Mouse (Mus musculus) cerebellum, postnatal 10 days (tissue): ENCODE measurements around the gene Misp.

Source experiments
- DNase-seq, 2 experiments: peaks; one replicate each; pipeline ENCODE4 v3.0.0; 2021; ENCODE audit warnings: mixed read lengths in 2 of 2

Misp gene

DNA sequence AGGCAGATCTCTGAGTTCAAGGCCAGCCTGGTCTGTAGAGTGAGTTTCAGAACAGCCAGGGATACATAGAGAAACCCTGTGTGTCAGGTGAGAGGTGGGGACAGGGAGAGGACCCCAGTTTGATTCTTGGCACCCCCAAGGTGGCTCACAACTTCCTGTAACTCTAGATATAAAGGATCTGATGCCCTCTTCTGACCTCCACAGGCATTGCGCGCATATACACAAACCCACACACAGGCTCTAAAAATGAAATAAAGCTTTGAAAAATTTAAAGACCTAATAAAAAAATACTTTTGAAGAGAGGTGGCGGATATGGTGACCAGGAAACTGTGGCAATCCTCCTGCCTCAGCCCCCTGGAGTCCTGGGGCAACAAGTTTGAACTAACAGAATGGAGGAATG lies 24.9 kb upstream of the Misp start:
- no peak for DNase-seq

DNA sequence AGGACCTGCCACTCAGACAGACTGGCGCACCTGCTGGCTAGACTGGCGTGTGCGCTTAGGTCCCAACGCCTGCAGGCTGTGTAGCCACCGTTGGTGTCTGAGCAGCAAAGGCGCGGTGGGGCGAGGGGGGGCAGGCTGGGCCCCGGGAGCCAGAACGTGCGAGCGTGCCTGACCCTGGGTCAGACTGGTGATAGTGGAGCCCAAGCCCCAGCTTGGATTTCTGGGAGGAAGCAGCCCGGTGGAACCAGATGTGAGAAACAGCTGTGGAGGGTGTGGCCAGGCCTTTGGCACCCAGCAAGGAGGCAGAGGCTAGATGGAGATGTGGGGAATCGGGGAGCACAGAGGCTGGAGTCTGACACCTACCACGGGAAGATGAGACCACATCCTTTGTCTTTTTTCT lies 23.5 kb upstream of the Misp start:
- DNase-seq = peak in 1 of 2 experiments; percentile 37

- no peak for DNase-seq
These were observed 22.4 kb upstream of the Misp start for GRCm38 (mm10) chr10:79798289-79798928.

GRCm38 (mm10) chr10:79800508-79800907 lies 20.3 kb upstream of the Misp start:
- peak in 1 of 2 experiments; percentile 57 for DNase-seq

DNA sequence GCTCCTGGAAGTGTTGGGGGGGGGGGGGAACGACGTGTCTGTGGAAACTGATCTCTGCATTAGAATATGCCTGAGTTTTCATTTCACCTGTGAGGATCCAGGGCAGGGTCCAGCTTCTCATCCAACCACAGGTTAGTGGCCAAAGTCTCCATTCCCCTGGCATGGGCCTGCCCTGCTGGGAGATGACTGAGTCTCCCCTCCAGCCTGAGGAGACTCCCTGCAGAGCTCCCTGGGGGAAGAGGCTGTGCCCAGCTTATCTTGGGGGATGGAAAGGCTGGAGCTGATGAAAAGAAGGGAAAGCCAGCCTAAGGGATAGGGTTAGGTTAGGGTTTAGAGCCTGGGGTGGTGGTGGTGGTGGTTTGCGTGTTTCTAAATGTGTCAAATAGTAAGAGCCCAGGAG lies 19.0 kb upstream of the Misp start:
- DNase-seq = no peak

DNA sequence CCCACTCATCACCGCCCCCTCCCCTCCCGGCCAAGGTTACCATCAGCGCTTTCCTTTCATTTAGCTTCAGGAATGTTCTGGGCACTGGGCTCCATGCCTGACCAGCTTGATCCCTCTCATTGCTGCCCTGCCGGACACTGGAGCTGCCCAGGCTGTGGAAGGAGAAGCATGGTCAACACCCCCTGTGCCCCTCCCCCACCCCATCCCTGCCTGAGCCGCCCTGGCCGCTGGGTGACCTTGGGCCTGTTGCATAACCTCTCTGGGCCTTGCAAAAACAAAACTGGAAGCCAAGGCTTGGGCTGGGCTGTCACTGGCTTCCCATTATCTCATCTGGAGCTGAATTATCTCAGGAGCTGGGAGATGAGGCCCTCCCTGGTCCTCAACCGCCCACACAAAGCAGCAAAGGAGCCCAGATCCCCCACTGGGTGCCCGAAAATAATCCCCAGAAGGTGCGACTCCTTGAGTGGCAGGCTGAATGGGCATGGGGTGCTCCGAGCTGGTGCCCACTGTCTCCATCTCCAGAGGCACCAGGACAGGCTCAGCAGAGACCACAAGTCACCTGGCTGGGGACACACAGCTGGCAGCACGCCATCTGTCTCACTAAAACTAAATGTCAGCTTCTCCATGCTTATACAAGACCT lies 18.3 kb upstream of the Misp start:
- DNase-seq = peak in 1 of 2 experiments; percentile 44

DNA sequence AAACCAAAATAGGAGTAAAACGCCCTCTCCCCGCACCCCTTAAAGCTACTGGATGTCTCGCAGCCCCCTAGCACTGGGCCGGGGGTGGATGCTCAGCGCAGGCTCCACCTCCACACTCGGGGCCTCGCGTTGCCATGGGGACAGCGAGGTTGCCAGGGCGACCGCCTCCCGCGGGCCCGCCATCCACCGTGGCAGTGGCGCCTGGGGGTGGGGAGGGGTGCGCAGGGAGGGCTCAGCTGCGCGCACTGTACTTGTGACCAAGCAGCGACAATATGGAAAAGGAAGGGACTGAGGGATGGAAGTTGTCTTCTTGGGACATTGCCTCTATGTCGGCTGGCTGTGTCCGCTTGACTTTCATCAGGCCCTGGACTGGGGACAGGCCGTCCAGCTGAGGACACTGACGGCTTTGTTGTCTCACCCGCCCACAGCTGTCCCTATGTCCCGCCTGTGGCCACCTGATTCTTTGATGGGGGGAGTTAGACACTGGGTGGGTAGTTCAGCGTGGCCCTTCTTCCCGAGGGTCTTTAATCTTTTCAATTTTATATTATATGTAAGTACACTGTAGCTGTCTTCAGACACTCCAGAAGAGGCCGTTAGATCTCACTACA lies 17.0 kb upstream of the Misp start:
- peak; percentile 90 to 94 for DNase-seq

GRCm38 (mm10) chr10:79805636-79806035 lies 15.2 kb upstream of the Misp start:
- no peak for DNase-seq

GRCm38 (mm10) chr10:79806331-79806730 lies 14.5 kb upstream of the Misp start:
- DNase-seq = no peak

- no peak for DNase-seq
These were observed 13.8 kb upstream of the Misp start for GRCm38 (mm10) chr10:79806972-79807371.

DNA sequence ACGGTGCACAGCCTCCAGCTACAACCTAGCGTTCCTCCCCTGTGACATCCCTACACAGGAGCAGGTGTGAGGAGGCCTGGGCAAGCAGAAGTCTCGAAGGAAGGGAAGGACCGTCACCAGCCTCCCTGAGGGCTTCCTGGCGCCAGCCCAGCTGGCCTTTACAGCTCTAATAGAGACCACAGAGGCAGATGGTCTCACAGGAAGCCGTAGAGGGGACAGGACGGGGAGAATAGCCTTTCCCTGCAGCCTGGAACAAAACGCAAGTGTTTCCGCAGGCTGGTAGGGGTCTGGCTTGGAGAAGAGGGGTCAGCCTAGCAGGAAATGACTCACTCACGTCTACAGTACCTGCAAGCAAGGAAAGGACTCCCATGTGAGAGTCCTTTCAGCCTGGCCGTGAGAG lies 13.0 kb upstream of the Misp start:
- peak; percentile 84 to 85 for DNase-seq

- no peak for DNase-seq
These were observed 12.1 kb upstream of the Misp start for GRCm38 (mm10) chr10:79808728-79809127.

DNA sequence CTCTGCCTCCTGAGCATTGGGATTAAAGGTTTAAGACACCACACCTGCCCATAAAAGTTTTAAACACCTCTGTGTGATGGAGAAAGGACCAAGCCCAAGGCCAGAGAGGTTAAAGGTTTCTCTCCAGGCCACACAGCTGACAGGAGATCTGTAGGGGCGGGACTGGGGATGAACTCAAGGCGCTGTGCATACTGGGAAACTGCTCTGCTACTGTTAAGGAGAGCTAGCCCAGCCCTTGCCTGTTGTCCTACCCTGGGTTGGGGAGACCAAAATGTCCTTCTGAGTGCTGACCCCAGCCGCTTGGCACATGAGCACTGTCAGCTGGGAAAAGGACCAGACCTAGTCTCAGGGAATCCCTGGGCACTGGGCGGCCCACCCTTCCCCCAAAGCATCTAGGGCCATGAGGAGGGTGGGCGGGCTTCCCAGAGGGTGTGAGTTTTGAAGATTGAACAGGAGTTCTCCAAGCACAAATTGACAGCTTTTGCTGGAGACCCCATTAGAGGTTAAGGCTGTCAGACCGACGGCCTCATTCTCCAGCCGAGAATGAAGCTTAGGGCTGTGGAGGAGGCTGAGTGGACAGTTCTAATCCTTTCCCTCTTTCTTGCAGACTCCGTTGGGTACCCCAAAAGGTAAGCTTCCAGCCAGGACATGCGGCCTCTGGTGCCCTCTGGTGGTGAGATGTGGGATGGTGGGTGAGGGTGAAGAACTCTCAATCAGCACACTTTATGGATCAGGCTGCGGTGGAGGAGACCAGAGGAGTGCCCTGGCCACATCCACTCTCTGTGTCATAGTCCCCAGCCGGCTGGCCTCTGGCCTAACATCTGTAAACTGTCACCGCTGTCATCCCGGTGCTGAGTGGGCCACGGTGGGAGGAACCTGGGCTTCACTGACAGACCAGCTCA lies 8.8 kb upstream of the Misp start:
- peak; percentile 95 to 97 for DNase-seq

GRCm38 (mm10) chr10:79814271-79814842 lies 6.4 kb upstream of the Misp start:
- DNase-seq = no peak

GRCm38 (mm10) chr10:79815671-79816494 lies 4.9 kb upstream of the Misp start:
- DNase-seq = no peak

- no peak for DNase-seq
These were observed 3.7 kb upstream of the Misp start for GRCm38 (mm10) chr10:79817111-79817510.

GRCm38 (mm10) chr10:79818225-79818624 lies 2.6 kb upstream of the Misp start:
- DNase-seq = no peak

DNA sequence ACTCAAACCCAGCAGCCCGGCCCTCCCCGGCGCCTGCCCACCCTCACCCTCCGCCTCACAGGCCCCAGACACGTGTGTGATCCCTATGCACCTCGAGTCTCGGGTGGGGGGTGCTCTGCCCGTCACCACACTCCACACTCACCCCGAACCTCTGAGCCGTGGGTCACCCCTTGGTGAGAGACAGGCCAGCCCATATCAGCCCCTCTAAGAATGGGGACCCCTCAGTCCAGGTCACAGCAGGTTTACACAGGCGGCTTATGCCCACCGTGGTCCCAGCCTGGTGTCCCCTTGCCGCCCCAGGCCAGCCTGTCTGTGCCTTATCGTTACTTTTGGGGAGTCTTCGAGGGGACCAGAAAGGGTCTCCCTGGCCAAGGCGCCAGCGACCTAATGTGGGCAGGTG lies 1.2 kb upstream of the Misp start:
- DNase-seq = no peak

DNA sequence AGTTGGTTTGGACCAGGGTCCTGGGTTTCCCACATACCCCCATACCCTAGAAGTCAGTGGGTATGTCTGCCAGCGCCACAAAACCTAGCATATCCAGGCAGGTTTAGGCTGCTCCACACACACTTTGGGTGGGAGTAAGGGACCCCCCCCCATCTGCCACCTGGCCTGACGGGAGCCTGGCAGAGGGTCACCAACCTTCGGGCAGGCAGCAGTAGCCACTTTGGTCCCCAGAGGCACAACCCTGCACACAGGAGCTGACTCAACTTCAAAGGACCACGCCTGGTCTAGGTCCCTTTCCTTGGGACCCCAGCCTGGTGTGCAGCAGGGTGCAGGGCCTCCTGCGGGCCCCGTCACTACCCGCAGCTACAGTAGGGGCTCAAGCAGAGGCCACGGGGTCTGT lies 512 bp upstream of the Misp start:
- no peak for DNase-seq

DNA sequence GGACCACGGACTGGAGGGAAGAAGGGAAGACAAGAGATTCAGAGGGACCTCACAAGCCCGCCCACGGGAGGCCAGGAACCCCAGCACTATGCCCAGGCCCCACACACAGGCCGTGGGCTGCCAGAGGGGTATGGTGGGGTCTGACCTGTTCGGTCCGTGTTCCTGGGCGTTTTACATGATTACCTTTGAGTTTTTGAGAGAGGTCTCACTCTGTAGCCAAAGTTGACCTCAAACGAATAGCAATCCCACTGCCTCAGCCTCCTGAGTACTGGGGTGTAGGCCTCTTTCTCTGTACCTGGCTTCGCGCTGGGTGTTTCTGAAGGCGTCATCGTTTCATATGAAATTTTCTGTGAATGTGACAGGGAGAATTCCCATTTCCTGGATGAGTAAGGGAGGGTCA lies 942 bp downstream of the Misp start:
- no peak for DNase-seq

DNA sequence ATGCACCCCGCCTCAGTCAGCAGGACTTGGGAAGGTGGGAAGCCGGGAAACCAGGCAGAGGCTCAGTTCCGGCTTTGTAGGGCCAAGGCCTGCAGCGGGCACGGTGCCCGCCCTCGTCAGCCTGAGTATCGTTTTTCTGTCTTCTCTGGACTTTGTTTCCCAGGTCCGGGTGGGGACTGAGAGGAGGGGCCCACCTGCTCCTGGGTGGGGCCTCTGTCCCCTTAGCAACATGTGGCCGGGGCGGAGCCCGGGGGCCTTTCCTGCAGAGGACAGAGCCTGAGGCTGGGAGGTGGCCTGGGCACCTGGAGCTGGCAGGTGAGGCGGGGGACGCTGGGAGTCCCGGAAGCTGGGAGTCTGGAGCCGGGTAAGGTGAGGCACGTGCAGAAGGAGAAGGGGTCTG lies 1.6 kb downstream of the Misp start:
- no peak for DNase-seq

DNA sequence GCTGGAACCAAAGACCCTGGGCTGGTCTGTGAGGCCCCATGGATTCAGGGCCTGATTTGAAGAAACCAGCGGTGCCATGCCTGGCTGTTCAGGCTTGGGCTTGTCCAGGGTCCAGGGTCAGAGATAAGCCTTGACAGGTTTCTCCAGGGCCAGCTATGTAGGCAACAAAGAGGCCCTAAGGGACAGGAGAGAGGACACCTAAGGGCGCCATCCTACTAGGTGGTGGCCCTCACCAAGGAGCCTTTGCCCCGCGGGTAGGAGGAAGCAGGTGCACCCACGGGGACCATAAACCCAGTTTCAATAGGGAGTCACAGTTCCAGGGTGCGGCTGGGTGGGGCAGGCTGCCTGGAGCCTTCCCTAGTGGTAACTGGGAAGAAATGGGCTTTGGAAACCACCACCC lies 2.2 kb downstream of the Misp start:
- DNase-seq = no peak
